ENCODE assay signal across 8 mouse cellular contexts in genomic region chr10:75515216-75516037, GRCm38 (mm10). TPM values are rescaled to one million over a fixed set of nuclear protein-coding genes. Genes with fewer than 3 reads are reported as not detected.
DNase-seq lines count a peak whose midpoint lies in the region; ATAC-seq lines count a peak whose summit lies in the region.

No protein-coding gene starts in this region.

- no peak for ATAC-seq in neural tube, embryonic 11.5 days (ENCODE audit: insufficient read depth, low FRiP score, low TSS enrichment)
- peak; percentile 76 for ATAC-seq in liver, embryonic 12.5 days

- peak overlapping the region; percentile 92; the same call in 1 of the 2 replicates for H3K4me2 ChIP-seq in neural tube, embryonic 11.5 days (ENCODE audit: low read depth)
- peak overlapping the region; percentile 93 for H3K4me2 ChIP-seq in liver, embryonic 12.5 days

- H3K9ac ChIP-seq in neural tube, embryonic 11.5 days (ENCODE audit: low read length): 0 out of 2 replicates have a peak overlapping the region, but pooled peaks have one; percentile 60
- peak overlapping the region; percentile 98 for H3K9ac ChIP-seq in liver, embryonic 12.5 days

- DNase-seq in neural tube, embryonic 11.5 days (ENCODE audit: low spot score): no peak
- DNase-seq in neural tube, embryonic 10.5 days (ENCODE audit: extremely low spot score, low spot score): no peak
- DNase-seq in hindbrain, embryonic 10.5 days (ENCODE audit: low spot score): peak; percentile 18
- peak; percentile 62 for DNase-seq in yolk sac, embryonic 10.5 days (ENCODE audit: low spot score)
- DNase-seq in T-cell, adult 2 months (ENCODE audit: low spot score): no peak
- no peak for DNase-seq in left cerebral cortex, postnatal 10 days (ENCODE audit: extremely low spot score in 1 of 2, low spot score in 2 of 2)
- no peak for DNase-seq in natural killer cell, adult 2 months (ENCODE audit: low spot score in 2 of 2)

- H3K27me3 ChIP-seq in neural tube, embryonic 11.5 days (ENCODE audit: control insufficient read depth, insufficient read depth, low read length): no peaks in the 10 kb centered on the region
- no peaks in the 10 kb centered on the region for H3K27me3 ChIP-seq in hindbrain, embryonic 10.5 days (ENCODE audit: insufficient read depth, poor library complexity, severe bottlenecking)
- no peaks in the 10 kb centered on the region for H3K27me3 ChIP-seq in liver, embryonic 12.5 days (replicated peaks)

- H3K9me3 ChIP-seq in neural tube, embryonic 11.5 days (ENCODE audit: control insufficient read depth, low read length): no peaks in the 10 kb centered on the region
- H3K9me3 ChIP-seq in hindbrain, embryonic 10.5 days: no peaks in the 10 kb centered on the region
- H3K9me3 ChIP-seq in liver, embryonic 12.5 days (replicated peaks): no peaks in the 10 kb centered on the region

- peak overlapping the region; percentile 89; the same call in 1 of the 2 replicates for H3K4me3 ChIP-seq in neural tube, embryonic 11.5 days (ENCODE audit: low read depth, low read length)
- peak overlapping the region; percentile 86 for H3K4me3 ChIP-seq in hindbrain, embryonic 10.5 days
- H3K4me3 ChIP-seq in liver, embryonic 12.5 days: peak overlapping the region; percentile 97

- H3K4me1 ChIP-seq in neural tube, embryonic 11.5 days (ENCODE audit: control insufficient read depth, insufficient read depth, low read length): peaks cover 18% of the 10 kb centered on the region
- H3K4me1 ChIP-seq in hindbrain, embryonic 10.5 days (replicated peaks): peaks cover 28% of the 10 kb centered on the region
- peaks cover 66% of the 10 kb centered on the region for H3K4me1 ChIP-seq in liver, embryonic 12.5 days

- H3K36me3 ChIP-seq in neural tube, embryonic 11.5 days (ENCODE audit: control insufficient read depth, insufficient read depth, low read length): peaks cover 3% of the 10 kb centered on the region; the same call in 1 of the 2 replicates
- peaks cover 35% of the 10 kb centered on the region for H3K36me3 ChIP-seq in hindbrain, embryonic 10.5 days
- peaks cover 48% of the 10 kb centered on the region for H3K36me3 ChIP-seq in liver, embryonic 12.5 days

- 71% methylated on average over 4 of the region's 4 CpGs for WGBS in neural tube, embryonic 11.5 days
- WGBS in hindbrain, embryonic 10.5 days: 75% methylated on average over 4 of the region's 4 CpGs
- 17% methylated on average over 4 of the region's 4 CpGs for WGBS in liver, embryonic 12.5 days (ENCODE audit: insufficient replicate concordance)

- H3K27ac ChIP-seq in neural tube, embryonic 11.5 days (ENCODE audit: low read depth, low read length): no peak overlapping the region
- no peak overlapping the region for H3K27ac ChIP-seq in hindbrain, embryonic 10.5 days
- H3K27ac ChIP-seq in liver, embryonic 12.5 days: peak overlapping the region; percentile 98

- intact Hi-C loops in left cerebral cortex, postnatal 10 days (cut with DNase I): no loop called here

RNA-seq across cellular contexts. Expression of gene Snrpd3, which starts 1.9 kb away (rescaled TPM):
- polyA plus RNA-seq in neural tube, embryonic 11.5 days (2014; fragmentation: Nextera tagmentation; extraction: Ambion mirVana): 208 and 212 TPM in 2 replicates
- polyA plus RNA-seq in hindbrain, embryonic 10.5 days (2016; fragmentation: Nextera tagmentation; extraction: Ambion mirVana): 269 and 286 TPM in 2 replicates
- 119 and 126 TPM in 2 replicates for polyA plus RNA-seq in liver, embryonic 12.5 days (2016; fragmentation: Nextera tagmentation; extraction: Ambion mirVana)
- 100 to 1,000 TPM in 1 of 2 experiments, 10 to 100 TPM in 1; 96.2 to 103 TPM for total RNA-seq in left cerebral cortex, postnatal 10 days (2021)

RNA-seq across cellular contexts. Expression of gene Gucd1, which starts 2.3 kb away (rescaled TPM):
- 33.2 and 37.2 TPM in 2 replicates for polyA plus RNA-seq in neural tube, embryonic 11.5 days (2014; fragmentation: Nextera tagmentation; extraction: Ambion mirVana)
- 32.5 and 32.9 TPM in 2 replicates for polyA plus RNA-seq in hindbrain, embryonic 10.5 days (2016; fragmentation: Nextera tagmentation; extraction: Ambion mirVana)
- polyA plus RNA-seq in liver, embryonic 12.5 days (2016; fragmentation: Nextera tagmentation; extraction: Ambion mirVana): 46.6 and 50.5 TPM in 2 replicates
- total RNA-seq in left cerebral cortex, postnatal 10 days (2021): 10 to 100 TPM; 21.6 to 22.0 TPM

RNA-seq across cellular contexts. Expression of gene Lrrc75b, which starts 44.7 kb away (rescaled TPM):
- polyA plus RNA-seq in neural tube, embryonic 11.5 days (2014; fragmentation: Nextera tagmentation; extraction: Ambion mirVana): 6.1 and 6.6 TPM in 2 replicates
- polyA plus RNA-seq in hindbrain, embryonic 10.5 days (2016; fragmentation: Nextera tagmentation; extraction: Ambion mirVana): 2.8 and 6.6 TPM in 2 replicates
- 0.11 and 0.12 TPM in 2 replicates for polyA plus RNA-seq in liver, embryonic 12.5 days (2016; fragmentation: Nextera tagmentation; extraction: Ambion mirVana)
- total RNA-seq in left cerebral cortex, postnatal 10 days (2021): 10 to 100 TPM; 21.3 to 27.5 TPM

RNA-seq across cellular contexts. Expression of gene Ggt1, which starts 46.0 kb away (rescaled TPM):
- polyA plus RNA-seq in neural tube, embryonic 11.5 days (2014; fragmentation: Nextera tagmentation; extraction: Ambion mirVana): 2.0 and 3.1 TPM in 2 replicates
- 3.3 and 3.4 TPM in 2 replicates for polyA plus RNA-seq in hindbrain, embryonic 10.5 days (2016; fragmentation: Nextera tagmentation; extraction: Ambion mirVana)
- polyA plus RNA-seq in liver, embryonic 12.5 days (2016; fragmentation: Nextera tagmentation; extraction: Ambion mirVana): 2.6 and 4.7 TPM in 2 replicates
- 1 to 10 TPM; 1.5 to 4.1 TPM for total RNA-seq in left cerebral cortex, postnatal 10 days (2021)

Comparison
In these comparisons a context has a peak if more than half of its experiments do, and no peak if none do; other contexts are left out.
1. DNase-seq: peak in hindbrain, embryonic 10.5 days (single experiment) and yolk sac, embryonic 10.5 days (single experiment); none in neural tube, embryonic 11.5 days (single experiment), neural tube, embryonic 10.5 days (single experiment), T-cell, adult 2 months (single experiment), left cerebral cortex, postnatal 10 days (0 of 2) and natural killer cell, adult 2 months (0 of 2).
2. Peak in every context shown above with its lines, with median percentiles within 50 percentile points of each other: H3K4me3 ChIP-seq.